Mouse (Mus musculus) gastrocnemius, postnatal 36 days (tissue): Measurements from ENCODE around the gene Adap2. TPM values are rescaled to one million over a fixed set of nuclear protein-coding genes. Genes with fewer than 3 reads are reported as not detected.
"Not testable (repeated sequence)": the region's sequence is repeated elsewhere in the genome, so short reads cannot be mapped to it uniquely, and the experiment has no call there.

Experiments
- DNase-seq, 2 experiments: peaks; one replicate each; pipeline ENCODE4 v3.0.0; 2022
- intact Hi-C: fragments of 180-260 bp; cut with DNase I; formaldehyde crosslinking; loops from one replicate; pipeline ENCODE4 v1.15.1; 2025
- long read RNA-seq, 2 experiments: library from polyadenylated mRNA; stranded (forward); transcript quantifications; one replicate each; pipeline ENCODE4 v2.0.0; 2021
- total RNA-seq, 2 experiments: library from RNA; stranded (reverse); gene quantifications; 2 replicates each; pipeline ENCODE4 v1.2.3; 2021

Gene Adap2
- total RNA-seq: 1 to 10 TPM; 3.4 to 5.9 TPM
- long read RNA-seq, experiment 1, partial matches to known transcripts: 0 of 1 reads
- long read RNA-seq, experiment 1, other reads (novel, unspliced or antisense): 0 of 1 reads
- long read RNA-seq, experiment 2: 0 reads

DNA sequence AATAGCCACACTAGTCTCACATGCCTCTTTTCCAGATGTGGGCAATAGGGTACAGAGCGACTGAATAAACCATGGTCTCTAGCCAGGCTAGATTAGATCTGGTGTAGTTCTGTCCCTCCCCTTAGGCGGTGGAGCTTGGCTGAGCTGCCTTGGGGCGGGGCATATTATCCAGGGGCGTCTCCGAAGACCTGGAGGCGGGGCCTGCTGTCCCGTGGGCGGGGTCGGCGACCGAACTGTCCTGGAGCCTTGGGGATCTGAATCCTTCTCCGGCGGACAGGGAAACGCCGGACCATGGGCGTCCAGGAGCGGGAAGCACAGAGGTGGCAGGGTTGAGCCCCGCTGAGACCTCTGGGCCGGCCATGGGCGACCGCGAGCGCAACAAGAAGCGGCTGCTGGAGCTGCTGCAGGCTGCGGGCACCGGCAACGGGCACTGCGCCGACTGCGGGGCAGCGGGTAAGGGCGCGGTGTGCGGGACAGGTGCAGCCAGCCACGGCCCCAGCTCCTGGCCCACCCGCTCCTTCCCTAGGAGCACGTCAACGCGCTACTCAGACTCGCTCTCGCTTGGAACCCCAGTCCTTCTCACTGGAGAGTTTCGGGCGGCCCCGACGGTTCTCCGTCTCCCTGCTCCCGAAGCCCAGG is at the start of gene Adap2:
Adap2 (plus strand) TSS at position 249 of the 639 bp plus-strand sequence.
- DNase-seq: peak; percentile 91 to 93
- intact Hi-C loops: no loop called here

DNA sequence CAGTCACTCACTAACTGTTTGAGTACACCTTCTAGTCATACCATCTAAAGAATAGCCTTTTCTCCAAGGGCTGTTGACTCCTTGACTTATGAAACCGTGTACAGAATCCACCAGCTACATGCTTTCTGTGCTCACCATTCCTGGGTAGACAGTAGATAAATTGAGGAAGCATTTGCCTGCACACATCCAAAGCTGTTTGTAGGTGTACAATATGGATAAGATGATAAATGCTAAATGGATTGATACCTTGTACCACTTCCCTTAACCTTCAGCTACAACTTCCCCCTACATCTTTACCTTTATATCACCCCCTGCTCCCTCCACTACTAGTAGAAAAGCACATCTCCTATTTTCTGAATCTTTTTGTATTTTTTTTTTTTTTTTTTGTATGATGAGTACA is 49.5 kb upstream of the Adap2 start:
- intact Hi-C loops: no loop called here
- DNase-seq: no peak

DNA sequence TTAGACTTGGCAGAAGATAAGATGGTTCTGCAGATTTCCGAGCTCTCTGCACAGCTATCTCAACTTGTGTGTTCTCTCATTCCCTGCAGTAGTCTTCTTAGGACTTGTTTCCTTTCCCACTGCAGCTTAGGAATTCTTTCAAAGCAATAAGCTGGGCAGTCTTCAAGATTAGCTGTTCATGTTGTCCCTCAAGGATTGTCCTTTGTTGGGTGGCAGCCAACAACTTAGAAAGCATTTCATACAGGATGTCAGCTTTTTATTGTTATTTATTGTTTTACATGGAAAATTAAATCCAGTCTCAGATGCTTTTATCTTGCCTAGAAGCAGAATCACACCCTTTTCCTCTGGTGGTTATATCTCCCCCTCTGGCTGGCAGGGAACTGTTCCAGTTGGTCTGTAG is 37.5 kb upstream of the Adap2 start:
- intact Hi-C loops: no loop called here
- no peak for DNase-seq

DNA sequence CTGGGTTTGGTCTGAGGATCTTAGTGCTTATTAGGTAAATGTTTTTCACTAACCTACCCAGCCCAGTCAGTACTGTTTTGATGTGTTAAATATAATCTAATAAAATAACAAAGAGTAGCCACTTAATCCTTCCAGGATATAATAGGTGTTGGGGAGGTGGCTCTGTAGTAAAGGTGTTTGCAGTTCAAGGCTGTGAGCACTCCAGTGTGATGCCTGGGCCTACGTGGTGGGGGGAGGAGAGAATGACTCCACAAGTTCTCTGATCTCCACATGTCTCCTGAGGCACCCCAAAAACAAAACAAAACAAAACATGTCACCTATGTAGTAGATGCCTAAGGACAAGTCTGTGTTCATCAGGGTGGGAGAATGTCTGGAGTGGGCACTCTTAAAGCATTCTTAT is 21.9 kb upstream of the Adap2 start:
- intact Hi-C loops: no loop called here
- DNase-seq: no peak

DNA sequence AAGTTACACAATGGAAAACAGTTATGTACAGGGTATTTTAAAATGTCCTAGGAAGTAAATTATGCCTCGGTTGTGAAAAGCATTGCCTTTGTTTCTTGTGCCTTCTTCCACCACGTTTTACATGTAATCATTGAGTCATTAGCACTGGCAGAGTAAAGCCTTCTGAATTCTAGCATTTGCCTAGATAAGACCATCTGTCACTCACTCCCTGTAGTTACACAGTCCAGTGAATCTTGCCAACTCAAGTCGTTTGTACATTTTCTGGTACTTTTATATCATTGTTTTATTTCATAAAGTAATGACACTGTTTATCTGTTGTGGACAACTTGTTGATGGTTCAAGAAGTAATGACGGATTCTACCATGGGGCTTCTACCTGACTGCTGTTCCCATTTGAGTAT is 19.2 kb upstream of the Adap2 start:
- DNase-seq: no peak
- intact Hi-C loops: no loop called here

DNA sequence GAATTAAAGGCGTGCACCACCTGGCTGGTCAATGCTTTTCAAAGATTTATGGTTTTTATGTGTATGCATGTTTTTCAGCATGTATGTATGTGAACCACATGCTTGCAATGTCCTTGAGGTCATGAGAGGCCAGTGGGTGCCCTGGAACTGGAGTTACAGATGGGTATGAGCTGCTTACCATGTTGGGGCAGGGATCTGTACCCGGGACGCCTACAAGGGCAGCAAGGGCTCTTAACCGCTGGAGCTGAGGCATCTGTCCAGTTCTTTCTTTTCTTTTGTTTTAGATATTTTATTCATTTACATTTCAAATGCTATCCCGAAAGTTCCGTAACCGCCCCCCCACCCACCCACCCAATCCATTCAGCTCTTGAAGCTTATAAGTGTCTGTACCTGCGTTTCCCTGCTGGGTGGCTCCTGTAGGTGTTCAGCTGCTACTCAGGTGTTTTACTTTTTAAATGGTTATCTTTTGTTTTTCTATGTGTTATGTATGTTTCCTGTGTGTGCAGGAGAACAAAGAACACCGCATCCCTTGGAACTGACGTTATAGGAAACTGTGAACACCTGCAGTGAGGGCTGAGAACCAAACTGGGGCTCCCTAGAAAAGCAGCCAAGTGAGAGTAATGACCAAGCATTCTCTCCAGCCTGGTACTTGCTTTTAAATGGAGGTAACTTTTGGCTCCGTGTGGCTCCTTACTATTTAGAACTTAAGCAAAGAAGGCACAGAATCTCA is 17.8 kb upstream of the Adap2 start:
- intact Hi-C loops: no loop called here
- DNase-seq: no peak

DNA sequence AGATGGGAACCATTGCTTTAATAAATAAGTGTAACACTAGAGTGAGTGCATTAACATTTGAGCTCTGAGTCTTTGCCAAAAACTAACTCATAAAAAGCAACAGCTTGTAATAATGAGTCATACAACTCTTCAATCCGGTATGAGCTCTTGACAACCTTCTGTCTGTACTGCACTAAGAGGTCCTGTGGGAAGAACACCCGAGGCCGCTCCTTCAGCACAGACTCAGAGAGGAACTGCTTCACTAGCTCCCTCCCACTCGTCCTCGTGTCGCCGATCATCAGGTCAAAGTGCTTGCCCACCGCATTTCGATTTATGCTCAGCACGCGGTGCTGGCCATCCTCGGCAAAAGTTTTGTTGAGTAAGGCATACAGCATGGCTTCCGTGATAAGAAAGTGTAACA is 17.1 kb upstream of the Adap2 start:
- intact Hi-C loops: no loop called here
- DNase-seq: no peak

DNA sequence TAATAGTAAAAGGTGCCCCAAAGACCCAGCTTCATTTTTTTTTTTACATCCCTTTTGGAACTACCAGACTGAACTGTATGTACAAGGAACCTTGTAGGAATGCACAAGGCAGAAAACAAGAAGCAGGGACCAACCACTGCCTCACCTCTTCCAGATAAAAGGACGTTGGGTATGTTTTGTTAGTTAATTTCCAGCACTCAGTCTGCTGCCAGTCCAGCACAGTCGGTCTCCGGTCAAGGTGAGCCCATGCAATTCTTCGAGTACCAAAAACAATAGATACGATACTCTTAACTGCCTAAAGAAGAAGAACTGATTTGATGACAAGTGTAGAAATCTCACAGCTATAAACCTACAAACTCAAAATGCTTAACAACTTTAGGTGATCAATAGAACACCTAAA is 16.1 kb upstream of the Adap2 start:
- no peak for DNase-seq
- intact Hi-C loops: no loop called here

DNA sequence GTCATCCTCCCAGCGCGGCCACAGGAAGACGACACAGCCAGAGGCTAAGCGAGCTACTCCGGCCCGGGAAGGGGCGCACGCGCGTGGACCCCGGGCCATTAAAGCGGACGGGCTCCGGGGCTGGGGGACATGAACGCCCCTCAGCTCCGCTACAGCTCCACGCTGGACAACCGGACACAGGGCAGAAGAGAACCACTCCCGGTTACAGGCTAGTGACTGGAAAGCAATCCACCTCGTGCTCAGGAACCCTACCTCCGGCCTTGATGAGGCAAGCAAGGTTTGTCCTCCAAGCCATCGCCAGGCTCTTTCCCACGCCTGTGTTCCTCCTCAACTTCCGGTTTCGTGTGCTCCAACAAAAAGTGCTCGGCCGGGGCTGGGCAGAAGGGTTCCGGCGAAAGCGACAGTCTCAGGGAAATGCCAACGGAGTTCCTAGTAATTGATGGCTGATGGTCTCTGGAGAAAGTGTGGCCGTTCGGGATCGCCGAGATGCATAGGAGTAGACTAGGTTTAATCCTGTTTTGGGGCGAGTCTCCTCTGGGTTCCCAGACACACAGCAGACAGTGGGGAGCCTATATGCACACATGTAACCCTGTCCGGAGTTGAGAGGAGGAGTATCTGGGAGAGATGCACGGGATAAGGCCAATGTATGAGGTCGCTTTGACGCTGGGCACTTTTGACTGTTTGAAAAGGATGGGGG is 11.9 kb upstream of the Adap2 start, which contains the start of gene Tefm:
Tefm (minus strand) TSS at position 351 of the 697 bp plus-strand sequence.
- DNase-seq: peak; percentile 82 to 85
- intact Hi-C loops: no loop called here

DNA sequence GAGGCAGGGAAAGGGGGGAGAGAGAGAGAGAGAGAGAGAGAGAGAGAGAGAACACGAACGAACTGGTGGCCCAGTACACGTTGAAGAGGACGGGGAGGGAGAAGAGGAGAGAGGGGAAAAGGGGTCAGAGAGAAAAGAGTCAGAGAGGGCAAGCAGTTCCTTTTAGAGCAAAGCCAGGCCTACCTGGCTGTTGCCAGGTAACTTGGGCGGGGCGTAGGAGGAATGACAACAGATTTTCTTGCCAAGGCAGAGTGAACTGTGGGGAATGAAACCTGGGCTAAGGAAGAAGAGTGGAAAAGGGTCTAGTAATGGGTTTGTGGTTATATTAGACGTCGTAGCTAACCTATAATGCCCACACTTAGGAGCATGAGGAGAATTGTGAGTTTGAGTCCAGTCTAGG is 11.0 kb upstream of the Adap2 start:
- DNase-seq: no peak
- intact Hi-C loops: no loop called here

DNA sequence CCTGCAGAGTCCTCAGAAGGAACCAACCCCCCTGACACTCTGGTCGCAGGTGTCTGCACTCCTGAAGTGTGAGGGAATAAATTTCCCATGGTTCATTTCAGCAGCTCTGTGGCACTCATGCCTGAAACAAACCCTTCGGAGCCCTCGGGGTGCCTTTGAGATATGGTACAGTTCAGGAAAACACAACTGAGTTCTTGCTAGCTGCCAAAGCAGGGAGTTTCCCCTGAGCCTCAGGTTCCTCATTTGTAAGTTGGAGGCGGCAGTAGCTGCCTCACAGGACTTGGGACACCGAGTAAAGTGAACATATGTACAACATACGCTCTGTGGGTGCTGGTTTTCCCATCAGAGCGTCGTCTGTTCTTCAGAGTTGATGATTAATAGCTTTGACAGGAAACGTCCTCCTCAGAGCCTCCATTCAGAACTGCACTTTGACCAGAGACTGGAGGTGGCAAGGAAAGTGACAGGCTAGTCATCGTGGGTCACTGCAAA is 8.1 kb upstream of the Adap2 start:
- intact Hi-C loops: no loop called here
- no peak for DNase-seq

DNA sequence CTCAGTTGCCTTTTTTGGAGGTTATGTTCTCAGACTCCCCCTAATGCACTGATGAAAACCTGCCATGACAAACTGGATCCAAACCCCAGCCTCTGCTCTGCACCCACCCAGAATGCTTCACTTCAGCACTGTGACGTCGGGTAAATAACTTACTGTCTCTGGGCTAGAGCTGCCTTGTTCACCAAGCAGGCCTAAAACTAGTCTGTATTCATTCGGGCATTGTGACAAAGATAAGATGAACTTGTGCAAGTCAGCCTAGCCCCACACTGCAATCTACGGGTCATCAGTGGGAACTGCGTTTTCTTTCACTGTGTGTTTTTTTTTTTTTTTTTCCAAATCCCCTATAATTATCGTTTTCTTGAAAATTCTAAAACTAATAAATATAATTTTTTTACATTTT is 6.2 kb upstream of the Adap2 start:
- DNase-seq: no peak
- intact Hi-C loops: no loop called here

DNA sequence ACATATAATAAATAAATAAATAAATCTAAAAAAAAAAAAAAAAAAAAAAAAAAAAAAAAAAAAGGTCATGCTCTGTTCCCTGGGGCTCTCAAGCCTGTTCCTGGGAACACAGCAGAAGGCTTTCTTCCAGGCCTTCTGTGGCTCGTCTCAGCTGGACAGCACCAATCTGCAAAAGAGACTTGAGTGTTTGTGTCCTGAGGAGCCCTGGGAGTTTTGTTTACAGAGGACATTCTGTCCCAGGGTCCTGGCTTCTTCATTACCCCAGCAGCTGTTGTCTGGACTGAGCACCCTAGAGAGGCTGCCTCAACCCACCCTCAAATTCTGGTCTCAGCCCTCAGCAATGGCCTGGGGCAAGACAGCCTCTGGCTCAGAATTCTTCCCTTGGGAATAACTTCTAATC is 5.6 kb upstream of the Adap2 start:
- intact Hi-C loops: no loop called here

DNA sequence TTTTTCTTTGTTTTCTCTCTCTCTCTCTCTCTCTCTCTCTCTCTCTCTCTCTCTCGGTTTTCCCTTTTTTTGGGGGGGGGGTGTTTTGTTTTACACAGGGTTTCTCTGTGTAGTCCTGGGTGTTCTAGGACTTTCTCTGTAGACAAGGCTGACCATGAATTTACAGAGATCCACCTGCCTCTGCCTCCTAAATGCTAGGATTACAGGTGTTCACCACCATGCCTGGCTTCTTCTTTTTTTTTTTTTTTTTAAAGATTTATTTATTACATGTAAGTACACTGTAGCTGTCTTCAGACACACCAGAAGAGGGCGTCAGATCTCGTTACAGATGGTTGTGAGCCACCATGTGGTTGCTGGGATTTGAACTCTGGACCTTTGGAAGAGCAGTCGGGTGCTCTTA is 4.9 kb upstream of the Adap2 start:
- DNase-seq, intact Hi-C loops: not testable (repeated sequence)

More for the DNA sequence above, 5.6 kb upstream of the Adap2 start:
- no peak for DNase-seq

DNA sequence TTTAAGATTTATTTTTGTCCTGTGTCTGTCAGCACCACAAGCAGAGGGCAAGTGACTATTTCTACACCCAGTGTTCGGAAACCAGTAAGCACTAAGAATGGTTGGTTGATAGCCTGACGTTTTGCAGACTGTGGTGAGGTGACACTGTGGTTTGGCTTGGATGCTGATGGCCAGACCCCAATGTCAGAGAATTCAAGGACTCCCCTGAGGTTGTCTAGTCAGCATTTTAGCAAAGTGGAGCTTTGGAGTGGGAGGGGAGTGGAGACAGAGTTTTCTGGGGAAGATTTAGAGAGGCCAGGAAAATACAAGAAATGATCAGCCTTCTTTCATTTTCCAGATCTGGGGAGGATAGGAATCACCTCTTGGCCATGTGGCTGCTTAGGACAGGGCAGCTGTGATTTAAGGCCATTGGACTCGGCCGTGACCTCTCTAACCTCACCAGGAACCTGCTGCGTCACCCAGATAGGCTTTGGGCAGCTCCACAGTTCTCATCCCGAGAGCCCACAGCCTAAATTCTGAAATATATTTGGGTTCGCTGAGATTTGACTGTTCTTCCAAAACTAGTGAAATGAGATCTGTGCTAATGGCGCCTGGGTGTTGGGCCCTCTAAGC is 4.4 kb upstream of the Adap2 start:
- intact Hi-C loops: no loop called here
- no peak for DNase-seq

DNA sequence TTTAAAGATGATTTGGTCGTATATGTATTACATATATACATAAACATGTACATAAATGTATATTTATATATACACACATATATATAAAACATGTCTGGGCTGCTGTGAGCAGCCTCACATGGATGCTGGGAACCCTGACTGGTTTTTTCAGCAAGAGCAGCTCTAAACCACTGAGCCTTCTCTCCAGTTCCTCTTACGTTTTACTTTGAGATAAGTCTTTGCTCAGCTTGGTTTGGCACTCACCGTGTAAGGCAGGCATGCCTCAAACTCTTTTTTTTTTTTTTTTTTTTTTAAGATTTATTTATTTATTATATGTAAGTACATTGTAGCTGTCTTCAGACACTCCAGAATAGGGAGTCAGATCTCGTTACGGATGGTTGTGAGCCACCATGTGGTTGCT is 3.3 kb upstream of the Adap2 start:
- intact Hi-C loops: no loop called here
- DNase-seq: no peak

DNA sequence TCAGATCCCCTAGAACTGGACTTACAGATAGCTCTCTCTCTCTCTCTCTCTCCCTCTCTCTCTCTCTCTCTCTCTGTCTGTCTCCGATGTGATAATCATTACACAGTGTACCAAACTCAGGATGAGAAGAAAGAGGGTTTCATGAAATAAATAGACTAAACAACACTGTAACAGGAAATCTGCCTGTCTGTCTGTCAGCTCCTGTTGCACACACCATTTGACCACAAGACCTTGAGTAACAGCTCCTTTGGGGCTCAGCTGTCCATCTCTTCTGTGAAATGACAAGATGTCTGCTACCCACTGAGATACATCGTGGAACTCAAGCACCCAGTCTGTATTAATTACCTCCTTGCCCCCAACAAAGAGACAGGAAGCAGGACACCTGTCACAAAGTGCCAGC is 2.4 kb upstream of the Adap2 start:
- DNase-seq: no peak
- intact Hi-C loops: no loop called here

DNA sequence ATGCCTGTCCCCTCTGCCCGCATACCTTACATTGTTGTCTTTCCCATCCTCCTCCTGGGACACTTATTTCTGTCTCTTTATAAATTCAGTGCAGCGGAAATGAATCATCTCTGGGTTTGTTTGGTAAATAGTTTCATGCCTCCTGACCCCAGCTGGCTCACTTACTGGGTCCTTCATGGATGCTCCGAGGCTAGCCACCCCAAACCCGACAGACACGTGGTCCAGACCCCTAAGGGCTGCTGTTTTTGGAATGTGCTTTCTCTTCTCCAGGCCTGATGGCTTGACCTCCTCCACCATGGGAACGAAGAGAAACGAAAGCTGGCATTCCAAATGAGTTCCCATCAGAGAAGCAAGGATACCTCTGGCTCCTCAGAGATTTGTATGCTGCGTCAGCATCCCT is 1.5 kb upstream of the Adap2 start:
- no peak for DNase-seq
- intact Hi-C loops: no loop called here

DNA sequence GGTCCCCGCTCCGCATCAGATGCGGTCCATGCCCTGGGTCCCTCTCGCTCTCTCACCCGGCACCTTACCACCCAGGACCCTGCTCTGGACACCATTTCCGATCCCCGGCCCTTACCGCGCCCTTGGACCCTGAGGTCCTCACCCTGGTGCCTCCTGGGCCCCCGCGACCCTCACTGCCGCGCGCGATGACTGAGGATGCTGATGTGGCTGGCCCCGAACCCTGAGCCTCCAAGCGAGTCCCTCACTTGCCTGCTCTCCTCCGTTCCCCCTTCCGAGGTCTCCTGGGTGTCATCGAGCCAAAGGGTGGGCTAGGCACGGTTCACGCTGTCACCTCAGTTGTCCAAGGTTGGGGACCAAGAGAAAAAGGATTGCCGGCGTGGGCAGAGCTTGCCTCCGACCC is 596 bp downstream of the Adap2 start:
- intact Hi-C loops: no loop called here
- DNase-seq: no peak

DNA sequence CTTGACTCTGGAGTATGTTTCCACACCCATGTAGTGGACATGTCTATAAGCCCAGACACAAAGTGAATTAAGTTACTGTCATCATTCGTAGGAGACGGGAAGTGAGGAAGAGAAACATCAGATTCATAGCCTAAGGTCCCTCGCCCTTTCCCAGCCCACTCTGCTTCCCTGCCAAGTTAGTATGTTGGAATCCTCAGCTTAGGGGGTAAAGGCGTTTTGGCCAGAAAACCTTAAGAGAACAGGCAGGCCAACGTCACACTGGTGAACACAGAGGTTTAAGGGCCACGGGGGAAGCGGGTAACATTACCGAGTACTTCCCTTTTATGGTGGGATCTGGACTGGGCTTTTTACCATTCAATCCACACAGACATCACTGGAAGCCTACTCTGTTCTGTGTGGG is 1.6 kb downstream of the Adap2 start:
- no peak for DNase-seq
- intact Hi-C loops: no loop called here

DNA sequence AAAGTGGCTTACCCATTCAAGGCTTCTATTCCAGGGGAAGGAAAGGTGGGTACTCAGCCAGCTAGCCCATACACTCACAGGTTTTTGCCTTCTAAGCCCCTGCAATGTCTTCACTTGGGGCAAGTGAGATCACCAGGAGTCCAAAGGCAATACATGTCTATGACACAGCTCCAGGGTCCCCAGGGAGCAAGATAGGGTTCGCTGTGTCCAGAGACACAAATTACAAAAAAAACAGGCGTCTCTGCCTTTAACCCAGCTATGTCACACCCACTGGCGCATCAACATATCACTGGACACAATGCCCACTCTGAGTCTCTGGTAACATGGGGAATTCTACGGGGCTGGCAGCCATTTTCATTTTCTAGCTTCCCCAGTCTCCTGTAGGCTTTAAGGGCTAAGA is 2.1 kb downstream of the Adap2 start:
- no peak for DNase-seq
- intact Hi-C loops: no loop called here
